Mouse (Mus musculus): ENCODE measurements around the gene Rgs6. TPM values are rescaled to one million over a fixed set of nuclear protein-coding genes. Genes with fewer than 3 reads are reported as not detected.

The Rgs6 gene
- polyA plus RNA-seq, 1 experiment from 2014 or later: 1.5 TPM

DNA sequence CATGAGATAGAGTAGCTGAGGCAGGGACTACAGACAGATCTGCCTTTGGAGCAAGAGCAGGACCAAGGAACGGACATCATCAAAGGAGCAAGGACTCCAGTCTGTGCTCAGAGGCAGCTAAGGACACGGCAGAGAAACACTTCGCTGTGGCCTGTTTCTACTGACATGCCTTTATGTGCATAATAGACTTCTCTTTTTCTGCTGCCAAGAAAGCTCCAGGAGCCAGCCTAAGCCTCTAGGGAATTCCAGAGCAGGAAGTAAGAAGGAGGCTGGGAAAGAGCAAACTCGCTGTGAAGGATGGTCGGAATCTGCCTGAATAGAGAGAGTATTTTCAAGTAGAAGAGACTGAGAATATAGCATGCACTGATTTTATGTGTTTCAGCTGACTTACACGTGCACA, 253.5 kb downstream of the Rgs6 start:
- Histone ChIP-seq H3K27me3 (ENCODE audit: control insufficient read depth, insufficient read depth, low read length) (no peaks in the 10 kb centered on the region), H3K4me1 (replicated peaks; ENCODE audit: control insufficient read depth, insufficient read depth) (no peaks in the 10 kb centered on the region), H3K9me3 (ENCODE audit: control insufficient read depth, low read length) (no peaks in the 10 kb centered on the region), H3K4me2 (replicated peaks; ENCODE audit: low read depth) (no peak overlapping the region), H3K27ac (replicated peaks) (no peak overlapping the region), H3K4me3 (ENCODE audit: low read depth, low read length) (no peak overlapping the region), H3K36me3 (ENCODE audit: control insufficient read depth, insufficient read depth, low read length) (no peaks in the 10 kb centered on the region), H3K9ac (ENCODE audit: low read length) (no peak overlapping the region)
- ATAC-seq (ENCODE audit: low FRiP score, low TSS enrichment) (no peak), DNase-seq (ENCODE audit: low spot score) (no peak)
- TF ChIP-seq CTCF (IDR thresholded peaks at IDR 0.05; ENCODE audit: low read depth): no peak
- WGBS: 51% methylated on average over 6 of the region's 6 CpGs

DNA sequence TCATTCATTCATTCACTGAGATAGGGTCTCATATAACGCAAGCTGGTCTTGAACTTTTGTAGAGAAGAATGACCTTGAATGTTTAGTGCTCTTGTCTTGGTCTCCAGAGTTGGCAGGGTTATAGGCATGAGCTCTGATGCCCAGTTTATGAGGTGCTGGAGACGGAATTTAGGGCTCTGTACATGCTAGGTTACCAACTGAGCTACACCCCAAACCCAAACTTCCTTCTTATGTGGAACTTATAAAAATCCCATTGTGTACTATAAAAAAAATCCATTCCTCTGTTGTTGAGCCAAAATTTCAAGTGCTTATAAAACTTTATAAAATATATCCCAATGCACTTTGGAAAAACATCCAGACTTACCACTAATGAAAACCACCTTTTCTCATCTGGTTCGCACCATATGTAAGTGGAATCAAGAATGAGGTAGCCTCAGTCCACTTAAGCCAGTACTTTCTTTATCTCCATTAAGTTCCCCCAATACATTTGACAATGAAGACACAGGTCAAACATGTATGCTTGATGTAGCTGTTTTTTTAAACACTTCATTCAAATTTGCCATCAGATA, 260.3 kb downstream of the Rgs6 start:
- DNase-seq (ENCODE audit: low spot score) (no peak), ATAC-seq (ENCODE audit: low FRiP score, low TSS enrichment) (no peak)
- Histone ChIP-seq H3K4me1 (replicated peaks; ENCODE audit: control insufficient read depth, insufficient read depth) (no peaks in the 10 kb centered on the region), H3K9ac (ENCODE audit: low read length) (no peak overlapping the region), H3K27me3 (ENCODE audit: control insufficient read depth, insufficient read depth, low read length) (no peaks in the 10 kb centered on the region), H3K4me3 (ENCODE audit: low read depth, low read length) (no peak overlapping the region), H3K4me2 (replicated peaks; ENCODE audit: low read depth) (no peak overlapping the region), H3K9me3 (ENCODE audit: control insufficient read depth, low read length) (no peaks in the 10 kb centered on the region), H3K27ac (replicated peaks) (no peak overlapping the region), H3K36me3 (ENCODE audit: control insufficient read depth, insufficient read depth, low read length) (no peaks in the 10 kb centered on the region)
- no peak for TF ChIP-seq CTCF (IDR thresholded peaks at IDR 0.05; ENCODE audit: low read depth)
- TF ChIP-seq EP300 (optimal IDR thresholded peaks at IDR 0.05): no peak
- 72% methylated on average over 3 of the region's 3 CpGs for WGBS

DNA sequence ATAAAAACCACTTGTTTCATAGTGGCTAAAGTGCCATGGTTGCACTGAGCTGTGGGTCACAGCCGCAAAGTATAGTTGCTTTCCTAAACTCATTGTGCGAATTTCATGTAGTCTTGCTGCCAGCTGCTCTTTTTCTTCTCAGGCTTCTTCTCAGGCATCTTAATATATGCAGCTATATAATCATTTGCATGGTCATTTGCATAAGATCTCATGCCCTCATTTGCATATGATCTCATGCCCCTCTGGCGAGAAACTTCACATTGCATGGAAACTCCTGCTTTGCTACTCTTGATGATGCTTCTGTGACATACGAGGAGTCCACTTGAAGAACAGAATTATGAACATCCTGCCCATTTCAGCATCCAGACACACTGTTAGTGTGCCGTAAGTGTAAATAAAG, 266.8 kb downstream of the Rgs6 start:
- no peak overlapping the region for H3K9ac ChIP-seq (ENCODE audit: low read length)
- DNase-seq (ENCODE audit: low spot score): no peak
- no peaks in the 10 kb centered on the region for H3K36me3 ChIP-seq (ENCODE audit: control insufficient read depth, insufficient read depth, low read length)
- H3K9me3 ChIP-seq (ENCODE audit: control insufficient read depth, low read length): no peaks in the 10 kb centered on the region
- no peaks in the 10 kb centered on the region for H3K27me3 ChIP-seq (ENCODE audit: control insufficient read depth, insufficient read depth, low read length)
- H3K4me2 ChIP-seq (replicated peaks; ENCODE audit: low read depth): no peak overlapping the region
- ATAC-seq (ENCODE audit: low FRiP score, low TSS enrichment): no peak
- H3K27ac ChIP-seq (replicated peaks): no peak overlapping the region
- no peaks in the 10 kb centered on the region for H3K4me1 ChIP-seq (replicated peaks; ENCODE audit: control insufficient read depth, insufficient read depth)
- 84% methylated on average over 5 of the region's 5 CpGs for WGBS
- H3K4me3 ChIP-seq (ENCODE audit: low read depth, low read length): no peak overlapping the region
- no peak for TF ChIP-seq EP300 (optimal IDR thresholded peaks at IDR 0.05)
- TF ChIP-seq CTCF (IDR thresholded peaks at IDR 0.05; ENCODE audit: low read depth): no peak

DNA sequence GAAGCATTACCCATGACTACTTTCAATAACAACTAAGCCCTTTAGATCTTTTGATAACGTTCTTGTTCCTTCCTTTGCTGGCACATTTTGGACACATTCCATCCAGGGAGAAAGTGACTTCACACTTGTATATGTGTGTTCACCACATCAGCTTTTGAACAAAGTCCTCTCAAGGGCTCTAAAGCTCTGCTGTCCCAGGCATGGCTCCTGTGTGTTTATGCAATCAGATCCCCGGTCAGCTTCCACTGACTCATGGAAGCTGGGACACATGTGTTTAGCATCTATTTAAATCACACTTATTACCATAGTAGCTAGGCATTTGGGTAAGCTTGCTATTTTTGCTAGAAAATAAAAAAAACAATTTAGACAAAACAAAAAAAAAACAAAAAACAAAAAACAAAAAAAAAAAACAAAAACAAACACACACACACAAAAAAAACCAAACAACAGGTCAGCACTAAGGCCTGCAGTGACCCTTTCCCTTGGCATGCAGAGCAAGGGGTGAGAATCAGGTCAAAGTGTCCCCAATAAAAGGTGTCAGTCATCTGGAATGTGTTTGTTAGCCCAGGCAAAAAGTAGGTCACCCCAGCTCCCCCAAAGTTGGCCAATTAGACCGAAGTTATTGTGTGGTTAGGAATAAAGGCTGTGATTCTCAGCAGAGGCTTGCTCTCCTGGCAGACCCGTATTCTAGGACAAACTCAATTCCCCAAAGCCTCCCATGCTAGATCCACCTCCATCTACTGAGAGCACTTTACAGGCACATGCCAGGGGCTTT, 267.4 kb downstream of the Rgs6 start:
- WGBS: 52% methylated on average over 4 of the region's 4 CpGs
- Histone ChIP-seq H3K36me3 (ENCODE audit: control insufficient read depth, insufficient read depth, low read length) (no peaks in the 10 kb centered on the region), H3K4me3 (ENCODE audit: low read depth, low read length) (no peak overlapping the region), H3K4me1 (replicated peaks; ENCODE audit: control insufficient read depth, insufficient read depth) (no peaks in the 10 kb centered on the region), H3K27me3 (ENCODE audit: control insufficient read depth, insufficient read depth, low read length) (no peaks in the 10 kb centered on the region), H3K4me2 (replicated peaks; ENCODE audit: low read depth) (no peak overlapping the region), H3K9me3 (ENCODE audit: control insufficient read depth, low read length) (no peaks in the 10 kb centered on the region), H3K9ac (ENCODE audit: low read length) (no peak overlapping the region), H3K27ac (replicated peaks) (no peak overlapping the region)
- no peak for ATAC-seq (ENCODE audit: low FRiP score, low TSS enrichment)
- TF ChIP-seq EP300 (optimal IDR thresholded peaks at IDR 0.05) (no peak), CTCF (IDR thresholded peaks at IDR 0.05; ENCODE audit: low read depth) (no peak)
- DNase-seq (ENCODE audit: low spot score): no peak

DNA sequence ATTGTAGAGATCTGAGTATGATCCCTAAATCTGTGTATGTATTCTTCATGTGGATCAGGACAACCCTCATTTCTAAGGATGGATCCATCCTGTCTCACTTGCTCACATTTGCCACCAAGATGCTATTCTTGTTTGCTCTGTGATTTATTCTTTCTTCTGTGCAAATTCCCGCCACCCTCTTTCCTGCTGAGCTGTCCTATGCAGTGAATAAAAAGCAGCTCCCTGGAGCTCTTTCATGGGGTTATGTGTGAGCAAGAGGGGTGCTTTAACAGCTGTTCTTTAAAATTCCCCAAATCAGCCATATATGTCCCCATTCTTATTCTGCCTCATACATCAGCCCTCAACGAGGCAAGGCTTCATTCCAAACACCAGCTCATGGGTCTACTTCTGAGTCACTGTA, 277.6 kb downstream of the Rgs6 start:
- Histone ChIP-seq H3K27me3 (ENCODE audit: control insufficient read depth, insufficient read depth, low read length) (no peaks in the 10 kb centered on the region), H3K4me3 (ENCODE audit: low read depth, low read length) (no peak overlapping the region), H3K4me2 (replicated peaks; ENCODE audit: low read depth) (no peak overlapping the region), H3K36me3 (ENCODE audit: control insufficient read depth, insufficient read depth, low read length) (no peaks in the 10 kb centered on the region), H3K4me1 (replicated peaks; ENCODE audit: control insufficient read depth, insufficient read depth) (no peaks in the 10 kb centered on the region), H3K27ac (replicated peaks) (no peak overlapping the region), H3K9ac (ENCODE audit: low read length) (no peak overlapping the region), H3K9me3 (ENCODE audit: control insufficient read depth, low read length) (no peaks in the 10 kb centered on the region)
- DNase-seq (ENCODE audit: low spot score): no peak
- 56% methylated on average over 2 of the region's 2 CpGs for WGBS
- no peak for ATAC-seq (ENCODE audit: low FRiP score, low TSS enrichment)
- TF ChIP-seq EP300 (optimal IDR thresholded peaks at IDR 0.05): no peak
- no peak for TF ChIP-seq CTCF (IDR thresholded peaks at IDR 0.05; ENCODE audit: low read depth)

DNA sequence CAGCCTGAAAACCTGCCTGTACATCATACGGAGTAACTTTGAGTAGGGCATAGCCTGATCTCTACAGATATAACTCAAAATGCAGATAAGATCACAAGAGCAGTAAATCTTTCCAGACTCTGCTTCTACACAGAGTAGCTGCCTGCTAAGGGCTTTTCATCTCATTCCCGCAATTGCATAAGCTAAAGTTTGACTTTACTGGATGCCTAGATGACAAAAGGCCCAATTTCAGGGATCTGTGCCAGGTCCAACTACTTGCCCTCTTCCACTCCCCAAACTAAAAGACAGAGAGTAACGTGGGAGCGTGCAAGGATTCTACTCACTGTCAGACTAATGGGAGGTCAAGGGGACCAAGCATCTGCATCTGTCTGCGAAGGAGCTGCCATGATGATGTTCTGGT, 292.6 kb downstream of the Rgs6 start:
- Histone ChIP-seq H3K36me3 (ENCODE audit: control insufficient read depth, insufficient read depth, low read length) (no peaks in the 10 kb centered on the region), H3K9me3 (ENCODE audit: control insufficient read depth, low read length) (no peaks in the 10 kb centered on the region), H3K4me2 (replicated peaks; ENCODE audit: low read depth) (no peak overlapping the region), H3K4me3 (ENCODE audit: low read depth, low read length) (no peak overlapping the region), H3K9ac (ENCODE audit: low read length) (no peak overlapping the region), H3K27me3 (ENCODE audit: control insufficient read depth, insufficient read depth, low read length) (no peaks in the 10 kb centered on the region), H3K27ac (replicated peaks) (no peak overlapping the region), H3K4me1 (replicated peaks; ENCODE audit: control insufficient read depth, insufficient read depth) (no peaks in the 10 kb centered on the region)
- DNase-seq (ENCODE audit: low spot score) (no peak), ATAC-seq (ENCODE audit: low FRiP score, low TSS enrichment) (no peak)
- TF ChIP-seq CTCF (IDR thresholded peaks at IDR 0.05; ENCODE audit: low read depth): no peak
- TF ChIP-seq EP300 (optimal IDR thresholded peaks at IDR 0.05): no peak
- 73% methylated on average over 5 of the region's 5 CpGs for WGBS

Measured in stomach, postnatal 0 days (tissue).